Mouse (Mus musculus) adrenal gland, postnatal 4 days (tissue): ENCODE data around the gene Bcl3. TPM values are rescaled to one million over a fixed set of nuclear protein-coding genes. Genes with fewer than 3 reads are reported as not detected.

Source experiments
- DNase-seq, 2 experiments: peaks; one replicate each; pipeline ENCODE4 v3.0.0; 2021 to 2022; ENCODE audit warnings: low spot score in 2 of 2, mixed read lengths in 2 of 2
- total RNA-seq, 2 experiments: library from RNA; stranded (reverse); gene quantifications; 2 replicates each; pipeline ENCODE4 v1.2.3; 2021

Gene Bcl3
- total RNA-seq, 2 experiments from 2014 or later = 9.6 to 11.5 TPM

GRCm38 (mm10) chr7:19770375-19770754, 52.2 kb downstream of the Bcl3 start:
- peak; percentile 68 to 72 for DNase-seq

- DNase-seq = no peak
Observed at GRCm38 (mm10) chr7:19769434-19770374, 52.9 kb downstream of the Bcl3 start.

- no peak for DNase-seq
Observed at GRCm38 (mm10) chr7:19769001-19769400, 53.6 kb downstream of the Bcl3 start.

- DNase-seq = no peak
Observed at GRCm38 (mm10) chr7:19768251-19768650, 54.3 kb downstream of the Bcl3 start.

GRCm38 (mm10) chr7:19764581-19764980, 58.0 kb downstream of the Bcl3 start:
- no peak for DNase-seq

GRCm38 (mm10) chr7:19763829-19764477, 58.6 kb downstream of the Bcl3 start:
- DNase-seq = no peak

- DNase-seq = no peak
Observed at GRCm38 (mm10) chr7:19762283-19762682, 60.3 kb downstream of the Bcl3 start.

- no peak for DNase-seq
Observed at GRCm38 (mm10) chr7:19760021-19760420, 62.5 kb downstream of the Bcl3 start.

- DNase-seq = no peak
Observed at GRCm38 (mm10) chr7:19758623-19759022, 63.9 kb downstream of the Bcl3 start.

Other genes with a start within 250 kb of the Bcl3 start
- gene Zfp296, start 245.5 kb downstream of the Bcl3 start, total RNA-seq = under 1 TPM; 0.25 to 0.39 TPM
- 10 to 100 TPM; 67.0 to 68.8 TPM for gene Gemin7, start 245.2 kb downstream of the Bcl3 start, total RNA-seq
- 10 to 100 TPM; 74.3 to 79.6 TPM for gene Clasrp, start 218.3 kb downstream of the Bcl3 start, total RNA-seq
- gene Relb, start 193.3 kb downstream of the Bcl3 start, total RNA-seq = 10 to 100 TPM; 22.3 to 23.8 TPM
- 100 to 1,000 TPM; 112 to 116 TPM for gene Clptm1, start 157.7 kb downstream of the Bcl3 start, total RNA-seq
- gene Apoc2, start 144.8 kb downstream of the Bcl3 start, total RNA-seq = 10 to 100 TPM in 1 of 2 experiments, 1 to 10 TPM in 1; 3.0 to 81.8 TPM
- 1 to 10 TPM; 3.2 to 9.1 TPM for gene Gm44805, start 141.3 kb downstream of the Bcl3 start, total RNA-seq
- 100 to 1,000 TPM in 1 of 2 experiments, 10 to 100 TPM in 1; 82.0 to 218 TPM for gene Apoc4, start 141.3 kb downstream of the Bcl3 start, total RNA-seq
- gene Apoc1, start 130.1 kb downstream of the Bcl3 start, total RNA-seq = 100 to 1,000 TPM; 390 to 714 TPM
- gene Apoe, start 123.6 kb downstream of the Bcl3 start, total RNA-seq = 1,000 to 10,000 TPM in 1 of 2 experiments, 100 to 1,000 TPM in 1; 636 to 2,003 TPM
- 100 to 1,000 TPM; 137 to 139 TPM for gene Tomm40, start 107.3 kb downstream of the Bcl3 start, total RNA-seq
- gene Nectin2, start 72.3 kb downstream of the Bcl3 start, total RNA-seq = 10 to 100 TPM; 72.0 to 80.6 TPM
- 10 to 100 TPM; 59.8 to 84.7 TPM for gene Bcam, start 51.8 kb downstream of the Bcl3 start, total RNA-seq
- gene Cblc, start 26.0 kb downstream of the Bcl3 start, total RNA-seq = 1 to 10 TPM in 1 of 2 experiments, under 1 TPM in 1; 0.68 to 1.0 TPM
- gene Gm19345, start 29.2 kb upstream of the Bcl3 start, total RNA-seq = not detected
- gene Ceacam16, start 38.5 kb upstream of the Bcl3 start, total RNA-seq = under 1 TPM in 1 of 2 experiments, not detected in 1; 0.20 TPM
- gene Ceacam19, start 65.2 kb upstream of the Bcl3 start, total RNA-seq = not detected
- 10 to 100 TPM; 21.6 to 22.0 TPM for gene Pvr, start 98.4 kb upstream of the Bcl3 start, total RNA-seq
- under 1 TPM in 1 of 2 experiments, not detected in 1; 0.28 TPM for gene Igsf23, start 128.0 kb upstream of the Bcl3 start, total RNA-seq
- not detected for gene Ceacam20, start 142.6 kb upstream of the Bcl3 start, total RNA-seq
- not detected for gene Nlrp9b, start 168.7 kb upstream of the Bcl3 start, total RNA-seq